10 mouse cellular contexts compared by ENCODE assay signal in genomic region chr10:99396630-99397029, GRCm38 (mm10).
A peak's percentile ranks its signal among the peaks of the same experiment; 100 is the strongest.
DNase-seq lines count a peak whose midpoint lies in the region; ATAC-seq and TF ChIP-seq lines count a peak whose summit lies in the region.
"Had no signal": no experiment of that assay in that cellular context is flagged by ENCODE, and none has a peak within 500 bp of the region (broad histone marks: within the 10 kb centered on the region; RNA-seq: fewer than 3 reads in every experiment).

No protein-coding gene starts in this region.

- no peak for TF ChIP-seq POLR2A in myocyte (IDR thresholded peaks at IDR 0.05; ENCODE audit: insufficient read length, low read depth)

- DNase-seq in adrenal gland, adult 2 months = peak; percentile 57
- no peak for DNase-seq in adrenal gland, adult 8-10 months
- DNase-seq in lung, postnatal 4 days = no peak
- peak; percentile 85 for DNase-seq in embryonic facial prominence, embryonic 14.5 days (ENCODE audit: low spot score)
- no peak for DNase-seq in thymus, postnatal 25 days
- DNase-seq: gastrocnemius, adult 2 months; retina, postnatal 1 day had no signal

- no peaks in the 10 kb centered on the region for H3K36me3 ChIP-seq in lung, embryonic 16.5 days (ENCODE audit: control insufficient read depth, insufficient read depth, low read length)
- H3K36me3 ChIP-seq in embryonic facial prominence, embryonic 14.5 days (ENCODE audit: control insufficient read depth, insufficient read depth, low read length) = no peaks in the 10 kb centered on the region
- no peaks in the 10 kb centered on the region for H3K36me3 ChIP-seq in myocyte (ENCODE audit: control insufficient read depth, insufficient read depth)
- no peaks in the 10 kb centered on the region for H3K36me3 ChIP-seq in heart, embryonic 12.5 days

- H3K79me2 ChIP-seq in myocyte (ENCODE audit: control insufficient read depth, insufficient read depth) = no peaks in the 10 kb centered on the region

- H3K9ac ChIP-seq in lung, embryonic 16.5 days (ENCODE audit: low read length) = no peak overlapping the region
- no peak overlapping the region for H3K9ac ChIP-seq in embryonic facial prominence, embryonic 14.5 days (ENCODE audit: low read depth, low read length)
- H3K9ac ChIP-seq in heart, embryonic 12.5 days = no peak overlapping the region

- no peaks in the 10 kb centered on the region for H3K27me3 ChIP-seq in lung, embryonic 16.5 days (ENCODE audit: control insufficient read depth, insufficient read depth, low read depth, low read length)
- no peaks in the 10 kb centered on the region for H3K27me3 ChIP-seq in embryonic facial prominence, embryonic 14.5 days (replicated peaks; ENCODE audit: control insufficient read depth, insufficient read depth, low read length)
- H3K27me3 ChIP-seq in myocyte (ENCODE audit: control insufficient read depth, insufficient read depth, insufficient read length) = no peaks in the 10 kb centered on the region
- no peaks in the 10 kb centered on the region for H3K27me3 ChIP-seq in heart, embryonic 12.5 days (replicated peaks)

- H3K4me2 ChIP-seq in lung, embryonic 16.5 days (ENCODE audit: low read depth, low read length) = no peak overlapping the region
- no peak overlapping the region for H3K4me2 ChIP-seq in embryonic facial prominence, embryonic 14.5 days (ENCODE audit: low read depth, low read length)
- peak overlapping the region; percentile 56 for H3K4me2 ChIP-seq in myocyte (ENCODE audit: low read depth)
- no peak overlapping the region for H3K4me2 ChIP-seq in heart, embryonic 12.5 days

- peak; percentile 60; the same call in 1 of the 2 replicates for ATAC-seq in lung, embryonic 16.5 days (ENCODE audit: low read depth)
- ATAC-seq in embryonic facial prominence, embryonic 14.5 days (ENCODE audit: low read depth) = peak; percentile 90
- no peak for ATAC-seq in heart, embryonic 12.5 days (ENCODE audit: insufficient number of reproducible peaks, low FRiP score)

- no peak overlapping the region for H3K27ac ChIP-seq in lung, embryonic 16.5 days (ENCODE audit: low read length)
- H3K27ac ChIP-seq in embryonic facial prominence, embryonic 14.5 days (replicated peaks; ENCODE audit: low read depth, low read length) = peak overlapping the region; percentile 55; the same call in 1 of the 2 replicates
- no peak overlapping the region for H3K27ac ChIP-seq in heart, embryonic 12.5 days (ENCODE audit: poor library complexity, severe bottlenecking)
- H3K27ac ChIP-seq: gastrocnemius, adult 2 months had no signal

- H3K4me1 ChIP-seq in lung, embryonic 16.5 days (replicated peaks; ENCODE audit: control insufficient read depth, insufficient read depth, low read length) = no peaks in the 10 kb centered on the region
- H3K4me1 ChIP-seq in embryonic facial prominence, embryonic 14.5 days (ENCODE audit: control insufficient read depth, insufficient read depth, low read length) = no peaks in the 10 kb centered on the region; the same call in 1 of the 2 replicates
- 0 out of 2 replicates have a peak, but pooled peaks cover 3% of the 10 kb centered on the region for H3K4me1 ChIP-seq in heart, embryonic 12.5 days (replicated peaks)

- H3ac ChIP-seq in myocyte (ENCODE audit: control insufficient read depth, insufficient read length) = no peak overlapping the region

- WGBS in lung, embryonic 16.5 days = 65% methylated on average over 3 of the region's 3 CpGs
- 57% methylated on average over 3 of the region's 3 CpGs for WGBS in embryonic facial prominence, embryonic 14.5 days
- 66% methylated on average over 3 of the region's 3 CpGs for WGBS in heart, embryonic 12.5 days

- no peaks in the 10 kb centered on the region for H3K9me3 ChIP-seq in lung, embryonic 16.5 days (ENCODE audit: control insufficient read depth, low read length)
- H3K9me3 ChIP-seq in embryonic facial prominence, embryonic 14.5 days (ENCODE audit: control insufficient read depth, low read length) = peaks cover 16% of the 10 kb centered on the region
- H3K9me3 ChIP-seq in heart, embryonic 12.5 days (replicated peaks) = peaks cover 7% of the 10 kb centered on the region; the same call in 1 of the 2 replicates

- H3K4me3 ChIP-seq in lung, embryonic 16.5 days (ENCODE audit: low read length) = no peak overlapping the region
- no peak overlapping the region for H3K4me3 ChIP-seq in embryonic facial prominence, embryonic 14.5 days (ENCODE audit: low read depth, low read length)
- H3K4me3 ChIP-seq in myocyte = no peak overlapping the region
- H3K4me3 ChIP-seq in heart, embryonic 12.5 days = no peak overlapping the region
- H3K4me3 ChIP-seq: gastrocnemius, adult 2 months had no signal

TF ChIP-seq in myocyte, 11 proteins besides CTCF, POLR2A, EP300 and RAD21:
- TF ChIP-seq MYOD1 (IDR thresholded peaks at IDR 0.05; ENCODE audit: control insufficient read depth in 1 of 3, insufficient read length in 2 of 3, low read depth in 2 of 3) (no peak), CEBPB (IDR thresholded peaks at IDR 0.05; ENCODE audit: insufficient read depth, poor library complexity, severe bottlenecking) (0 out of 2 replicates have a peak, but pooled peaks have one; percentile 28)
TF ChIP-seq in myocyte: peak in this region for 1.

Comparison
In these comparisons a context has a peak if more than half of its experiments do, and no peak if none do; other contexts are left out.
1. DNase-seq: peak in adrenal gland, adult 2 months (single experiment) and embryonic facial prominence, embryonic 14.5 days (single experiment); none in adrenal gland, adult 8-10 months (single experiment), lung, postnatal 4 days (0 of 2) and thymus, postnatal 25 days (single experiment).